31 mouse cellular contexts compared by ENCODE assay signal in genomic region chr4:118044510-118044909, GRCm38 (mm10).
A peak's percentile ranks its signal among the peaks of the same experiment; 100 is the strongest.
DNase-seq lines count a peak whose midpoint lies in the region; ATAC-seq and TF ChIP-seq lines count a peak whose summit lies in the region.
"Had no signal": no experiment of that assay in that cellular context is flagged by ENCODE, and none has a peak within 500 bp of the region (broad histone marks: within the 10 kb centered on the region; RNA-seq: fewer than 3 reads in every experiment).

No protein-coding gene starts in this region.

- no peaks in the 10 kb centered on the region for H3K79me2 ChIP-seq in myocyte (ENCODE audit: control insufficient read depth, insufficient read depth)

- no peaks in the 10 kb centered on the region for H3K36me3 ChIP-seq in liver, embryonic 16.5 days (ENCODE audit: control insufficient read depth, insufficient read depth)
- no peaks in the 10 kb centered on the region for H3K36me3 ChIP-seq in myocyte (ENCODE audit: control insufficient read depth, insufficient read depth)
- H3K36me3 ChIP-seq in lung, postnatal 0 days (ENCODE audit: insufficient read depth, low read length): no peaks in the 10 kb centered on the region
- H3K36me3 ChIP-seq: heart, embryonic 13.5 days; limb, embryonic 13.5 days; liver, embryonic 15.5 days; midbrain, embryonic 12.5 days; neural tube, embryonic 15.5 days had no signal

- no peak overlapping the region for H3K9ac ChIP-seq in liver, embryonic 16.5 days (ENCODE audit: low read depth, low read length)
- no peak overlapping the region for H3K9ac ChIP-seq in lung, postnatal 0 days (replicated peaks; ENCODE audit: low read depth)
- H3K9ac ChIP-seq: heart, embryonic 13.5 days; hindbrain, embryonic 14.5 days; limb, embryonic 13.5 days; liver, embryonic 15.5 days; midbrain, embryonic 12.5 days; neural tube, embryonic 15.5 days had no signal

- peak; percentile 55; the same call in 1 of the 2 replicates for ATAC-seq in liver, embryonic 16.5 days (ENCODE audit: low read depth)
- ATAC-seq in lung, postnatal 0 days: no peak
- ATAC-seq: activated CD4-positive, CD25-positive, alpha-beta regulatory T cell, adult 4 months; CD4-positive, CD25-positive, alpha-beta regulatory T cell, adult 4 months; forebrain, embryonic 16.5 days; intestine, postnatal 0 days had no signal

- TF ChIP-seq CTCF in lung, postnatal 0 days (IDR thresholded peaks at IDR 0.05): no peak

- no peaks in the 10 kb centered on the region for H3K27me3 ChIP-seq in liver, embryonic 16.5 days (ENCODE audit: control insufficient read depth, insufficient read depth, low read depth, low read length)
- no peaks in the 10 kb centered on the region for H3K27me3 ChIP-seq in myocyte (ENCODE audit: control insufficient read depth, insufficient read depth, insufficient read length)
- H3K27me3 ChIP-seq in lung, postnatal 0 days (replicated peaks; ENCODE audit: insufficient read depth, low read length): no peaks in the 10 kb centered on the region
- H3K27me3 ChIP-seq: heart, embryonic 13.5 days; limb, embryonic 13.5 days; liver, embryonic 15.5 days; megakaryocyte, embryonic 14.5 days; midbrain, embryonic 12.5 days; neural tube, embryonic 15.5 days had no signal

- peak overlapping the region; percentile 20; the same call in 1 of the 2 replicates for H3K27ac ChIP-seq in liver, embryonic 16.5 days (ENCODE audit: low read length)
- H3K27ac ChIP-seq in lung, postnatal 0 days (ENCODE audit: low read length): no peak overlapping the region
- H3K27ac ChIP-seq: heart, embryonic 13.5 days; hindbrain, embryonic 14.5 days; limb, embryonic 13.5 days; liver, embryonic 15.5 days; midbrain, embryonic 12.5 days; neural tube, embryonic 15.5 days had no signal

- no peaks in the 10 kb centered on the region for H3K9me3 ChIP-seq in liver, embryonic 16.5 days (replicated peaks; ENCODE audit: control insufficient read depth, low read length)
- no peaks in the 10 kb centered on the region for H3K9me3 ChIP-seq in lung, postnatal 0 days (ENCODE audit: low read length)
- H3K9me3 ChIP-seq: heart, embryonic 13.5 days; limb, embryonic 13.5 days; liver, embryonic 15.5 days; megakaryocyte, embryonic 14.5 days; midbrain, embryonic 12.5 days; neural tube, embryonic 15.5 days had no signal

- WGBS in liver, embryonic 16.5 days (ENCODE audit: insufficient replicate concordance): 58% methylated on average over 9 of the region's 9 CpGs
- 65% methylated on average over 9 of the region's 9 CpGs for WGBS in lung, postnatal 0 days

- TF ChIP-seq POLR2A in myocyte (IDR thresholded peaks at IDR 0.05; ENCODE audit: insufficient read length, low read depth): no peak

- TF ChIP-seq EP300 in lung, postnatal 0 days (IDR thresholded peaks at IDR 0.05): no peak

- DNase-seq in kidney, adult 9 months: peak; percentile 47
- DNase-seq in kidney, adult 18-20 months: no peak
- DNase-seq in liver: no peak
- no peak for DNase-seq in T-cell, adult 2 months (ENCODE audit: low spot score)
- no peak for DNase-seq in lung, postnatal 0 days (ENCODE audit: low spot score)
- DNase-seq: adrenal gland, adult 2 months; adrenal gland, postnatal 36 days; cerebellum, adult 18-20 months; cerebellum, postnatal 10 days; gastrocnemius, postnatal 10 days; heart, postnatal 10 days; layer of hippocampus, adult 9-11 months; lung, postnatal 4 days; retina, postnatal 1 day; right cerebral cortex, postnatal 14 days; thymus, adult 18-20 months; thymus, postnatal 25 days had no signal

- peaks cover 3% of the 10 kb centered on the region; the same call in 1 of the 2 replicates for H3K4me1 ChIP-seq in liver, embryonic 16.5 days (ENCODE audit: control insufficient read depth, low read depth, low read length)
- H3K4me1 ChIP-seq in lung, postnatal 0 days (ENCODE audit: insufficient read depth, low read depth, low read length): peaks cover 2% of the 10 kb centered on the region; the same call in 1 of the 2 replicates

- H3ac ChIP-seq in myocyte (ENCODE audit: control insufficient read depth, insufficient read length): no peak overlapping the region

- H3K4me3 ChIP-seq in liver, embryonic 16.5 days (ENCODE audit: low read depth, low read length): no peak overlapping the region
- H3K4me3 ChIP-seq in myocyte: no peak overlapping the region
- H3K4me3 ChIP-seq in lung, postnatal 0 days (ENCODE audit: low read depth, low read length): no peak overlapping the region
- H3K4me3 ChIP-seq: erythroblast, embryonic 14.5 days; heart, embryonic 13.5 days; limb, embryonic 13.5 days; liver, embryonic 15.5 days; megakaryocyte, embryonic 14.5 days; midbrain, embryonic 12.5 days; neural tube, embryonic 15.5 days had no signal

- H3K4me2 ChIP-seq in liver, embryonic 16.5 days (ENCODE audit: low read depth, low read length): no peak overlapping the region
- H3K4me2 ChIP-seq in myocyte (ENCODE audit: low read depth): peak overlapping the region; percentile 38
- H3K4me2 ChIP-seq in lung, postnatal 0 days (replicated peaks; ENCODE audit: low read depth, low read length): no peak overlapping the region
- H3K4me2 ChIP-seq: heart, embryonic 13.5 days; hindbrain, embryonic 14.5 days; limb, embryonic 13.5 days; liver, embryonic 15.5 days; midbrain, embryonic 12.5 days; neural tube, embryonic 15.5 days had no signal

TF ChIP-seq in myocyte, 11 proteins besides CTCF, POLR2A, EP300 and RAD21:
- no peak for TF ChIP-seq SRF (IDR thresholded peaks at IDR 0.05; ENCODE audit: control insufficient read depth, insufficient read length, low read depth)
- TF ChIP-seq TCF12 (IDR thresholded peaks at IDR 0.05; ENCODE audit: insufficient read depth, poor library complexity, severe bottlenecking): peak; percentile 96
- TF ChIP-seq REST (IDR thresholded peaks at IDR 0.05; ENCODE audit: insufficient read depth, insufficient read length): no peak
- peak; percentile 77 to 97 (median 92) for TF ChIP-seq MYOG (IDR thresholded peaks at IDR 0.05; ENCODE audit: control insufficient read depth in 1 of 3, insufficient read depth in 1 of 3, insufficient read length in 2 of 3, low read depth in 2 of 3)
- peak; percentile 89 for TF ChIP-seq TCF3 (IDR thresholded peaks at IDR 0.05; ENCODE audit: insufficient read length, low read depth)
- TF ChIP-seq E2F4 (IDR thresholded peaks at IDR 0.05; ENCODE audit: insufficient read depth): no peak
- TF ChIP-seq MAX (IDR thresholded peaks at IDR 0.05; ENCODE audit: low read depth): no peak
- TF ChIP-seq USF1 (IDR thresholded peaks at IDR 0.05; ENCODE audit: low read depth): no peak
- peak; percentile 51 to 95 (median 90) for TF ChIP-seq MYOD1 (IDR thresholded peaks at IDR 0.05; ENCODE audit: control insufficient read depth in 1 of 3, insufficient read length in 2 of 3, low read depth in 2 of 3)
- no peak for TF ChIP-seq POLR2AphosphoS2 (IDR thresholded peaks at IDR 0.05; ENCODE audit: insufficient read length, low read depth)
- no peak for TF ChIP-seq CEBPB (IDR thresholded peaks at IDR 0.05; ENCODE audit: insufficient read depth, poor library complexity, severe bottlenecking)
